Mouse (Mus musculus) frontal cortex, postnatal 10 days (tissue): ENCODE measurements around the gene Erc1.

ENCODE experiments used
- DNase-seq, 2 experiments: peaks; one replicate each; pipeline ENCODE4 v3.0.0; 2022; ENCODE audit warnings: low spot score in 2 of 2, mixed read lengths in 1 of 2

Gene Erc1

GRCm38 (mm10) chr6:119595440-119595839 is 252.5 kb downstream of the Erc1 start:
- DNase-seq, result no peak

- DNase-seq, result no peak
These were observed 257.1 kb downstream of the Erc1 start for GRCm38 (mm10) chr6:119590872-119591271.

GRCm38 (mm10) chr6:119587897-119588296 is 260.1 kb downstream of the Erc1 start:
- DNase-seq, result no peak

GRCm38 (mm10) chr6:119587454-119587853 is 260.5 kb downstream of the Erc1 start:
- DNase-seq, result no peak

GRCm38 (mm10) chr6:119585652-119586375 is 262.2 kb downstream of the Erc1 start:
- no peak for DNase-seq

GRCm38 (mm10) chr6:119584061-119584460 is 263.9 kb downstream of the Erc1 start:
- DNase-seq, result no peak

- DNase-seq, result no peak
These were observed 264.8 kb downstream of the Erc1 start for GRCm38 (mm10) chr6:119583165-119583564.

GRCm38 (mm10) chr6:119576706-119577105 is 271.3 kb downstream of the Erc1 start:
- DNase-seq, result no peak

- no peak for DNase-seq
These were observed 272.6 kb downstream of the Erc1 start for GRCm38 (mm10) chr6:119575331-119575730.

GRCm38 (mm10) chr6:119572296-119572695 is 275.7 kb downstream of the Erc1 start:
- DNase-seq, result no peak

- DNase-seq, result no peak
These were observed 277.2 kb downstream of the Erc1 start for GRCm38 (mm10) chr6:119570797-119571196.

- DNase-seq, result no peak
These were observed 279.6 kb downstream of the Erc1 start for GRCm38 (mm10) chr6:119568339-119568738.

GRCm38 (mm10) chr6:119565451-119566379 is 282.3 kb downstream of the Erc1 start:
- DNase-seq, result no peak

- DNase-seq, result no peak
These were observed 285.4 kb downstream of the Erc1 start for GRCm38 (mm10) chr6:119562558-119562957.

- DNase-seq, result no peak
These were observed 289.1 kb downstream of the Erc1 start for GRCm38 (mm10) chr6:119558855-119559254.

GRCm38 (mm10) chr6:119554439-119554838 is 293.5 kb downstream of the Erc1 start:
- no peak for DNase-seq

- DNase-seq, result no peak
These were observed 303.5 kb downstream of the Erc1 start for GRCm38 (mm10) chr6:119544518-119544864.

- no peak for DNase-seq
These were observed 304.0 kb downstream of the Erc1 start, which contains the start of gene Wnt5b for GRCm38 (mm10) chr6:119543803-119544517. TSS of gene Wnt5b (minus strand) at chr6:119544347.

GRCm38 (mm10) chr6:119543456-119543802 is 304.5 kb downstream of the Erc1 start:
- no peak for DNase-seq

- no peak for DNase-seq
These were observed 312.1 kb downstream of the Erc1 start for GRCm38 (mm10) chr6:119535867-119536266.

GRCm38 (mm10) chr6:119533170-119533709 is 314.7 kb downstream of the Erc1 start:
- DNase-seq, result no peak

- DNase-seq, result no peak
These were observed 318.3 kb downstream of the Erc1 start for GRCm38 (mm10) chr6:119529659-119530058.
